In the genomic region with DNA sequence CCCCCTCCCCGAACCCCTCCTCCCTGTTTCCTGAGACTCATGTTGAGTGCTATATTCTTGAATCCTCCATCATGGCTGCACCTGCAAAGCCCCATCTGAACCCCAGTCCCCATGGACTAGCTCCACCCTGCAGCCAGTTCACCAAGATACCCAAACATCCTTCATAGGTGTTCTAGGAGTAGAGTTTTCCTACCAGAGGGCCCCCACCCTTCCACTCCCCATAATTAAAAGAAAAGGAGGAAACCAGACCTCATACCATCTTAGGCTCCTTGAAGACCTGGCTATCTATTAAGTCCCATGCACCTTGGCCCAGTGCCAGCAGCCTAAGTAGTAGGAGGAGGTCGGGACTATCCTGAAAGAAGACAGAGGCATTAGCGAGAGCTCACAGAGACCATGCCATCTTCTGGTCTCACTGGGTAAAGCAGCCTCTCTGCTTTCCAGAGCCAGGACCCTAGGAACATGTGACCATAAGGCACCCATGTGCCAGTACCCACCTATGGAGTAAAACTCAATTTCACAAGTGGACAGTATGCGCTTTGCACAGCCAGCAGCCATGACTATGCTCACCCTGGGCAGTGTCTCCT, we compare ENCODE assay signal across 14 mouse cellular contexts. TPM values are rescaled to one million over a fixed set of nuclear protein-coding genes. Genes with fewer than 3 reads are reported as not detected.
DNase-seq lines count a peak whose midpoint lies in the region; ATAC-seq and TF ChIP-seq lines count a peak whose summit lies in the region.
"Had no signal": no experiment of that assay in that cellular context is flagged by ENCODE, and none has a peak within 500 bp of the region (broad histone marks: within the 10 kb centered on the region; RNA-seq: fewer than 3 reads in every experiment).

No protein-coding gene starts in this region.

- TF ChIP-seq POLR2A in CH12.LX (IDR thresholded peaks at IDR 0.05; ENCODE audit: low read depth, low read length), result no peak

- H3K27me3 ChIP-seq in CH12.LX (replicated peaks), result no peaks in the 10 kb centered on the region
- no peaks in the 10 kb centered on the region for H3K27me3 ChIP-seq in liver, postnatal 0 days (ENCODE audit: insufficient read depth, low read length)
- H3K27me3 ChIP-seq: embryonic facial prominence, embryonic 12.5 days; liver, embryonic 13.5 days; neural tube, embryonic 12.5 days had no signal

- dilution Hi-C loops in CH12.LX (cut with MboI; ENCODE audit: extremely low pct_ligation_motif_present, extremely low pct_unique_long_range_greater_than_20kb, low sequenced_read_pairs), result no loop called here

- in situ Hi-C loops in CH12.LX (cut with MboI; ENCODE audit: low pct_ligation_motif_present, low pct_unique_long_range_greater_than_20kb, low sequenced_read_pairs), result no loop called here

- WGBS in liver, postnatal 0 days (ENCODE audit: insufficient replicate concordance), result 57% methylated on average over 4 of the region's 4 CpGs

- peaks cover 84 to 95% of the 10 kb centered on the region in 2 experiments for H3K36me3 ChIP-seq in CH12.LX (replicated peaks in 1 of 2; ENCODE audit: control insufficient read depth in 1 of 2, insufficient read depth in 1 of 2, low read length in 1 of 2)
- peaks cover 75% of the 10 kb centered on the region for H3K36me3 ChIP-seq in liver, postnatal 0 days (replicated peaks; ENCODE audit: insufficient read depth, low read length)

- H3K9ac ChIP-seq in CH12.LX (ENCODE audit: insufficient read depth, low read depth), result no peak overlapping the region
- H3K9ac ChIP-seq in liver, postnatal 0 days (replicated peaks), result no peak overlapping the region
- H3K9ac ChIP-seq: embryonic facial prominence, embryonic 12.5 days; liver, embryonic 13.5 days; neural tube, embryonic 12.5 days had no signal

- peak; percentile 17 for TF ChIP-seq CTCF in left cerebral cortex, adult 2 months (IDR thresholded peaks at IDR 0.05)
- TF ChIP-seq CTCF in CH12.LX (conservative IDR thresholded peaks at IDR 0.05 in 1 of 2, IDR thresholded peaks at IDR 0.05 in 1 of 2; ENCODE audit: low read depth in 2 of 2, low read length in 2 of 2), result peak in 1 of 2 experiments; percentile 43; a peak in 2 of 4 replicates
- TF ChIP-seq CTCF in liver, postnatal 0 days (IDR thresholded peaks at IDR 0.05; ENCODE audit: low read depth), result peak; percentile 49

- no peak for TF ChIP-seq EP300 in CH12.LX (IDR thresholded peaks at IDR 0.05; ENCODE audit: low read length)
- TF ChIP-seq EP300 in liver, postnatal 0 days (IDR thresholded peaks at IDR 0.05; ENCODE audit: low read depth), result no peak

- H3K27ac ChIP-seq in left cerebral cortex, adult 2 months, result no peak overlapping the region
- H3K27ac ChIP-seq in CH12.LX (ENCODE audit: insufficient read depth, low read depth), result no peak overlapping the region
- H3K27ac ChIP-seq in liver, postnatal 0 days (ENCODE audit: low read depth), result no peak overlapping the region
- H3K27ac ChIP-seq: embryonic facial prominence, embryonic 12.5 days; liver, embryonic 13.5 days; neural tube, embryonic 12.5 days had no signal

- no peak overlapping the region for H3K4me3 ChIP-seq in left cerebral cortex, adult 2 months
- no peak overlapping the region for H3K4me3 ChIP-seq in CH12.LX (replicated peaks in 1 of 3; ENCODE audit: low read depth in 2 of 3, low read length in 2 of 3, poor library complexity in 1 of 3)
- no peak overlapping the region for H3K4me3 ChIP-seq in liver, postnatal 0 days (ENCODE audit: low read depth, low read length)
- H3K4me3 ChIP-seq: embryonic facial prominence, embryonic 12.5 days; liver, embryonic 13.5 days; neural tube, embryonic 12.5 days had no signal

- peak; percentile 37 to 56 for DNase-seq in cerebellum, postnatal 10 days
- DNase-seq in cerebellum, adult 11-12 months, result no peak
- no peak for DNase-seq in left cerebral cortex, adult 2 months (ENCODE audit: extremely low spot score in 1 of 2, low spot score in 2 of 2)
- no peak for DNase-seq in left cerebral cortex, adult 9 months (ENCODE audit: low spot score in 2 of 2)
- no peak for DNase-seq in CH12.LX (ENCODE audit: extremely low read depth)
- peak; percentile 53 for DNase-seq in liver, postnatal 0 days
- no peak for DNase-seq in embryo, embryonic 9.5 days (ENCODE audit: extremely low spot score)
- no peak for DNase-seq in cerebellum, adult 9-10 months
- DNase-seq: heart, postnatal 36 days; liver, embryonic 13.5 days had no signal

- no peaks in the 10 kb centered on the region for H3K9me3 ChIP-seq in CH12.LX (replicated peaks; ENCODE audit: low read length)
- H3K9me3 ChIP-seq in liver, postnatal 0 days (ENCODE audit: low read length), result no peaks in the 10 kb centered on the region
- H3K9me3 ChIP-seq: embryonic facial prominence, embryonic 12.5 days; liver, embryonic 13.5 days; neural tube, embryonic 12.5 days had no signal

- H3K79me2 ChIP-seq in CH12.LX (replicated peaks; ENCODE audit: control insufficient read depth, extremely low read depth, insufficient read depth, poor library complexity, severe bottlenecking), result peaks cover 5% of the 10 kb centered on the region; the same call in 1 of the 2 replicates

- no peak overlapping the region for H3K4me2 ChIP-seq in CH12.LX (ENCODE audit: insufficient read depth, low read depth, poor library complexity, severe bottlenecking)
- no peak overlapping the region for H3K4me2 ChIP-seq in liver, postnatal 0 days (ENCODE audit: low read depth, low read length)
- H3K4me2 ChIP-seq: embryonic facial prominence, embryonic 12.5 days; liver, embryonic 13.5 days; neural tube, embryonic 12.5 days had no signal

- ATAC-seq in liver, postnatal 0 days, result peak; percentile 54

- H3K4me1 ChIP-seq in CH12.LX (ENCODE audit: control insufficient read depth in 1 of 2, insufficient read depth in 2 of 2), result peaks cover 2 to 6% of the 10 kb centered on the region in 2 experiments; a peak in 2 of 4 replicates
- no peaks in the 10 kb centered on the region for H3K4me1 ChIP-seq in liver, postnatal 0 days (ENCODE audit: insufficient read depth)
- H3K4me1 ChIP-seq: embryonic facial prominence, embryonic 12.5 days had no signal

- intact Hi-C loops in left cerebral cortex, adult 2 months (cut with DNase I), result no loop called here

- TF ChIP-seq RAD21 in CH12.LX (IDR thresholded peaks at IDR 0.05; ENCODE audit: low read depth, low read length), result peak; percentile 18

TF ChIP-seq in CH12.LX, 34 proteins besides CTCF, POLR2A, EP300 and RAD21:
- TF ChIP-seq ZMIZ1 (IDR thresholded peaks at IDR 0.05; ENCODE audit: low read depth, low read length) (no peak), SMC3 (IDR thresholded peaks at IDR 0.05; ENCODE audit: low read depth, low read length) (peak; percentile 45)

RNA-seq across cellular contexts. Expression of gene Tor4a, which starts 7.0 kb away (rescaled TPM):
- total RNA-seq in left cerebral cortex, adult 2 months (2021), result 1 to 10 TPM; 2.0 to 2.2 TPM
- total RNA-seq in CH12.LX (2012; rRNA removed) (17.5 and 20.4 TPM in 2 replicates), CH12.LX (2014; rRNA removed) (12.6 and 13.1 TPM in 2 replicates)
- polyA plus RNA-seq in CH12.LX (2012; ENCODE audit: insufficient read length, low read depth), result 15.3 TPM in 2 replicates
- polyA plus RNA-seq in liver, postnatal 0 days (2015; fragmentation: Nextera tagmentation; extraction: Ambion mirVana), result 5.4 and 6.0 TPM in 2 replicates

RNA-seq across cellular contexts. Expression of gene Nelfb, which starts 7.6 kb away (rescaled TPM):
- 10 to 100 TPM; 53.4 to 64.3 TPM for total RNA-seq in left cerebral cortex, adult 2 months (2021)
- 57.0 and 58.7 TPM in 2 replicates for total RNA-seq in CH12.LX (2012; rRNA removed)
- 42.0 and 53.6 TPM in 2 replicates for total RNA-seq in CH12.LX (2014; rRNA removed)
- polyA plus RNA-seq in CH12.LX (2012; ENCODE audit: insufficient read length, low read depth), result 52.5 and 58.0 TPM in 2 replicates
- 19.3 and 22.3 TPM in 2 replicates for polyA plus RNA-seq in liver, postnatal 0 days (2015; fragmentation: Nextera tagmentation; extraction: Ambion mirVana)

RNA-seq across cellular contexts. Expression of gene Stpg3, which starts 10.7 kb away (rescaled TPM):
- total RNA-seq in left cerebral cortex, adult 2 months (2021), result not detected
- total RNA-seq in CH12.LX (2012; rRNA removed) (not detected in 2 replicates), CH12.LX (2014; rRNA removed) (not detected in 2 replicates)
- not detected in 2 replicates for polyA plus RNA-seq in CH12.LX (2012; ENCODE audit: insufficient read length, low read depth)
- not detected in 2 replicates for polyA plus RNA-seq in liver, postnatal 0 days (2015; fragmentation: Nextera tagmentation; extraction: Ambion mirVana)
- total RNA-seq: heart, postnatal 36 days; layer of hippocampus, postnatal 10 days had no signal
- polyA plus RNA-seq: embryonic facial prominence, embryonic 12.5 days; liver, embryonic 13.5 days; neural tube, embryonic 12.5 days; stomach, embryonic 14.5 days had no signal

RNA-seq across cellular contexts. Expression of gene Fam166a, which starts 14.8 kb away (rescaled TPM):
- total RNA-seq in left cerebral cortex, adult 2 months (2021), result not detected
- 0.38 and 0.42 TPM in 2 replicates for total RNA-seq in CH12.LX (2012; rRNA removed)
- total RNA-seq in CH12.LX (2014; rRNA removed), result not detected in 2 replicates
- polyA plus RNA-seq in CH12.LX (2012; ENCODE audit: insufficient read length, low read depth), result 23.4 and 35.0 TPM in 2 replicates
- polyA plus RNA-seq in liver, postnatal 0 days (2015; fragmentation: Nextera tagmentation; extraction: Ambion mirVana), result not detected in 2 replicates
- total RNA-seq: heart, postnatal 36 days; layer of hippocampus, postnatal 10 days had no signal
- polyA plus RNA-seq: embryonic facial prominence, embryonic 12.5 days; liver, embryonic 13.5 days; neural tube, embryonic 12.5 days; stomach, embryonic 14.5 days had no signal

RNA-seq across cellular contexts. Expression of gene Tubb4b, which starts 20.8 kb away (rescaled TPM):
- total RNA-seq in left cerebral cortex, adult 2 months (2021), result 100 to 1,000 TPM; 317 to 329 TPM
- total RNA-seq in CH12.LX (2012; rRNA removed), result 356 and 564 TPM in 2 replicates
- 592 and 605 TPM in 2 replicates for total RNA-seq in CH12.LX (2014; rRNA removed)
- polyA plus RNA-seq in CH12.LX (2012; ENCODE audit: insufficient read length, low read depth), result 490 and 520 TPM in 2 replicates
- polyA plus RNA-seq in liver, postnatal 0 days (2015; fragmentation: Nextera tagmentation; extraction: Ambion mirVana), result 263 and 294 TPM in 2 replicates

Comparison
In these comparisons a context has a peak if more than half of its experiments do, and no peak if none do; other contexts are left out.
1. DNase-seq: peak in cerebellum, postnatal 10 days (2 of 2) and liver, postnatal 0 days (single experiment); none in cerebellum, adult 11-12 months (single experiment), left cerebral cortex, adult 2 months (0 of 2), left cerebral cortex, adult 9 months (0 of 2), CH12.LX (single experiment), embryo, embryonic 9.5 days (single experiment) and cerebellum, adult 9-10 months (single experiment).
2. RNA of gene Tor4a, which starts 7.0 kb away (total RNA-seq): 12.6 to 20.4 TPM in CH12.LX; 2.0 to 2.2 TPM in left cerebral cortex, adult 2 months; every median in the first group is over 4 times any median in the second.